Mouse (Mus musculus): ENCODE measurements around the gene Gm49450.

- TF ChIP-seq MYOG (IDR thresholded peaks at IDR 0.05; ENCODE audit: control insufficient read depth, extremely low read depth, insufficient read length), result no peak
- TF ChIP-seq CTCF (IDR thresholded peaks at IDR 0.05; ENCODE audit: control insufficient read depth, insufficient read depth, insufficient read length), result no peak
- TF ChIP-seq FOSL1 (IDR thresholded peaks at IDR 0.05; ENCODE audit: insufficient read depth, low read length, poor library complexity, severe bottlenecking), result no peak
- TF ChIP-seq USF1 (IDR thresholded peaks at IDR 0.05; ENCODE audit: low read depth), result no peak
- no peak for TF ChIP-seq MAX (IDR thresholded peaks at IDR 0.05)
- TF ChIP-seq MYOD1 (IDR thresholded peaks at IDR 0.05; ENCODE audit: control insufficient read depth, insufficient read length, low read depth), result no peak
Measured at GRCm38 (mm10) chr15:98949607-98949892, 3.8 kb downstream of the Gm49450 start.
